Mouse (Mus musculus) liver, embryonic 12.5 days (tissue): ENCODE measurements around the gene Olfr780. TPM values are rescaled to one million over a fixed set of nuclear protein-coding genes. Genes with fewer than 3 reads are reported as not detected.
"Not testable (repeated sequence)": the region's sequence is repeated elsewhere in the genome, so short reads cannot be mapped to it uniquely, and the experiment has no call there.

Experiments
- ATAC-seq: fragments of 200-750 bp; cut with Nextera tagmentation; 2 replicates; pipeline ENCODE4 v1.8.0; 2017; ENCODE audit warnings: moderate number of reproducible peaks, mild to moderate bottlenecking, moderate library complexity
- H3K27ac ChIP-seq: fragments of 300-500 bp; sonication (generic); 2 replicates; pipeline ENCODE4 v1.5.1; 2016; ENCODE audit warnings: mild to moderate bottlenecking
- H3K27me3 ChIP-seq: fragments of 300-500 bp; sonication (generic); replicated peaks from 2 replicates; pipeline ENCODE4 v1.6.1; 2016; ENCODE audit warnings: mild to moderate bottlenecking, moderate library complexity
- H3K36me3 ChIP-seq: fragments of 300-500 bp; sonication (generic); 2 replicates; pipeline ENCODE4 v1.6.1; 2016; ENCODE audit warnings: mild to moderate bottlenecking, moderate library complexity
- H3K4me1 ChIP-seq: fragments of 300-500 bp; sonication (generic); 2 replicates; pipeline ENCODE4 v1.6.1; 2016
- H3K4me2 ChIP-seq: fragments of 300-500 bp; sonication (generic); 2 replicates; pipeline ENCODE4 v1.6.1; 2016; ENCODE audit warnings: mild to moderate bottlenecking, moderate library complexity
- H3K4me3 ChIP-seq: fragments of 300-500 bp; sonication (generic); 2 replicates; pipeline ENCODE4 v1.5.1; 2016; ENCODE audit warnings: mild to moderate bottlenecking, moderate library complexity
- H3K9ac ChIP-seq: fragments of 300-500 bp; sonication (generic); 2 replicates; pipeline ENCODE4 v1.6.1; 2016; ENCODE audit warnings: mild to moderate bottlenecking, moderate library complexity
- H3K9me3 ChIP-seq: fragments of 300-500 bp; sonication (generic); replicated peaks from 2 replicates; pipeline ENCODE4 v1.6.1; 2016; ENCODE audit warnings: mild to moderate bottlenecking, moderate library complexity
- WGBS: fragments of 180-500 bp; shearing (Covaris S2); methylation state at CpG from one replicate; pipeline ENCODE4 v1.1.7; 2016; ENCODE audit not compliant: insufficient replicate concordance; 5-methylcytosine and 5-hydroxymethylcytosine counted together
- polyA plus RNA-seq: library from polyadenylated mRNA; unstranded; fragments of >200 nt; fragmentation: Nextera tagmentation; extraction: Ambion mirVana; gene quantifications from 2 replicates; pipeline ENCODE4 v1.2.1, GENCODE M21; 2016

Olfr780 gene
- polyA plus RNA-seq, result not detected in 2 replicates

DNA sequence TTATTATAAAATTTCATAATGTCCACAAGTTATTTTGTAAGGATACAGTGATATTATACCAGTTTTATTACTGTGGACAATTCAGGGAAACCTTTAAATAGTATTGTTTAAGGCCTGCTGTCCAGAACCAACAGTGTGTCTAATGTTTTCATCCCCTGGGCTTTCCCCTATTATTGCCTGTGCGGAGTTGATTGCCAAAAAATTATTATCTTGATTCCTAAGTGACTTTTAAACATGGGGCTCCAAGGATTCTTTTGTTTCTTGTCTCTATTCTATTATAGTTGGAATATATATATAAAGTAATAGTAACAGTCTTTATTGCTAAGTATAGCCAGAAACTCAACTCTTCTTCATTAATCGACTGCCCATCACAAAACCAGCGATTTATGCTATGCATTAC lies at the start of gene Olfr780:
Gene Olfr780, plus strand, starts transcription at position 301 of the 400 bp plus-strand sequence.
- no peak for ATAC-seq
- Histone ChIP-seq H3K9me3 (no peaks in the 10 kb centered on the region), H3K27me3 (no peaks in the 10 kb centered on the region), H3K4me3 (no peak within 1 kb of the TSS), H3K4me2 (no peak within 1 kb of the TSS), H3K9ac (no peak within 1 kb of the TSS), H3K36me3 (no peaks in the 10 kb centered on the region), H3K27ac (no peak within 1 kb of the TSS), H3K4me1 (no peaks in the 10 kb centered on the region)
- 53% methylated on average over 3 of the region's 3 CpGs for WGBS

DNA sequence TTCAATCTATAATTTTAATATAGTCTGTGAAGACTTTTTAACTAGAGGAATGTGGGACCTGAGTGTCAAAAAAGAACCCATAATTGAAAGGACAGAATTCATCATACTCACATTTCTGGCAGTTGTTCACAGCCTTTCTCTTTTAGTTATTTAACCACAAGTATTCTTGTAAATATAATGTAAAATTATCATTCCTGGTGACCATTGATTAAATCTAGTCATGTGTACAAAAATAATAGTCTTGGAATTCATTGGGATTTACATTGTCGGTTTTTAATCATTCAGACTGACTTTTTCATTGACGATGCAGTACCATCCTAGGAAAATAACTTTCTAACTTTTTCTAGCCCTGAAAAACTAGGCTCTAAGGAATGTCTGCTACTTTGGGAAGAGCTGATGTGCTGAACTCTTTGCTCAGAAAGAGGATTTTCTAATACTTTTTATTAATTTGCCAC lies 46.8 kb upstream of the Olfr780 start, which contains the start of gene Olfr777:
Gene Olfr777, minus strand, starts transcription at position 405 of the 455 bp plus-strand sequence.
- Histone ChIP-seq H3K36me3 (no peaks in the 10 kb centered on the region), H3K27me3 (no peaks in the 10 kb centered on the region), H3K4me2 (no peak within 1 kb of the TSS), H3K4me1 (no peaks in the 10 kb centered on the region), H3K9me3 (no peaks in the 10 kb centered on the region), H3K27ac (no peak within 1 kb of the TSS), H3K9ac (no peak within 1 kb of the TSS), H3K4me3 (no peak within 1 kb of the TSS)
- WGBS, result 67% methylated on average over 2 of the region's 2 CpGs
- no peak for ATAC-seq

DNA sequence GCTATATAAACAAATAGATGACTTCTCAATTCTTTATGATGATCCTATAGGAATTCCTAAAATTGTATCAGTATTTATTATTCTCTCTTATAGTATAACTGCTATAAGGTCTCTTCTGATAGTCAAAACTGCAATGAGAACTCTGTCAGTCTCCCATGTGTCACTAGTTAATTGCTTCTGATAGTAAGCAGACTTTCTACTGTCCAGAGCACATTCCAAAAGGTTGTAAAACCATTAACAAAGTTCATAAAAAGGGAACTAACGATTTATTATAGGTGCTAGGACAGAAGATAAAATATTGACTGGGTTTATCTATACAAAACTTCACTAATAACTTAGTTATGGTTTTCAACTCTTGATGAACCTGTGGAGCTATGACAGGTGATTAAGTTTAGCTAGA lies 4.9 kb upstream of the Olfr780 start:
- ATAC-seq, result not testable (repeated sequence)

GRCm38 (mm10) chr10:129313521-129313920 lies 4.4 kb upstream of the Olfr780 start:
- H3K4me3 ChIP-seq, H3K27me3 ChIP-seq, H3K27ac ChIP-seq, H3K4me1 ChIP-seq, H3K9me3 ChIP-seq, H3K36me3 ChIP-seq, ATAC-seq, H3K4me2 ChIP-seq, H3K9ac ChIP-seq: not testable (repeated sequence)
- WGBS, result no CpG with 5 or more reads among the region's 1 CpGs

More for the DNA sequence above, 4.9 kb upstream of the Olfr780 start:
- not testable (repeated sequence) for H3K27me3 ChIP-seq, H3K9me3 ChIP-seq, H3K36me3 ChIP-seq, H3K4me2 ChIP-seq, H3K4me1 ChIP-seq, H3K27ac ChIP-seq, H3K4me3 ChIP-seq, H3K9ac ChIP-seq
- 33% methylated on average over 1 of the region's 1 CpGs for WGBS

DNA sequence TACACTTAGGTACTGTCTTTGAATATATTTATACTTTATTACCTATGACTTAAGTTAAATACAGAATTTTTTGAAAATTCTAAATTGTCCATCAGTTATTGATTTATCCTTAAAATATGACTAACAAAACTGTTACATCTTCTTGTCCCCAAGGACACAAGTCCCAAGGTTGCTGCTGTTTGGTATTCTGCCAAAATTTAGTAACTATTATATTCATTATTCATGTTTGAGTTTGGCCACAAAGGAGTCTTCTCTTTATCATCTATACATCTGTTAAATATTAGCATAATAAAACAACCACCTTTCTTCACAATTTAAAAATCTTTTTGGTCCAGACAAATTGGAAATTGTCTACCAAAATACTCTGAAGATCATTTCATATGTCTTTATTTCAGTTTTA lies 10.6 kb downstream of the Olfr780 start, which contains the start of gene Olfr781:
Gene Olfr781, plus strand, starts transcription at position 301 of the 400 bp plus-strand sequence.
- no peak within 1 kb of the TSS for H3K27ac ChIP-seq
- no peak for ATAC-seq
- H3K4me3 ChIP-seq, result no peak within 1 kb of the TSS
- no peaks in the 10 kb centered on the region for H3K27me3 ChIP-seq
- no peaks in the 10 kb centered on the region for H3K4me1 ChIP-seq
- peaks cover 3% of the 10 kb centered on the region; the same call in 1 of the 2 replicates for H3K9me3 ChIP-seq
- no peak within 1 kb of the TSS for H3K9ac ChIP-seq
- no peak within 1 kb of the TSS for H3K4me2 ChIP-seq
- H3K36me3 ChIP-seq, result no peaks in the 10 kb centered on the region

- no peak for ATAC-seq
- H3K9me3 ChIP-seq, result no peaks in the 10 kb centered on the region
- 76% methylated on average over 3 of the region's 3 CpGs for WGBS
- no peaks in the 10 kb centered on the region for H3K4me1 ChIP-seq
- no peaks in the 10 kb centered on the region for H3K27me3 ChIP-seq
- no peak within 1 kb of the TSS for H3K9ac ChIP-seq
- H3K27ac ChIP-seq, result no peak within 1 kb of the TSS
- H3K4me3 ChIP-seq, result no peak within 1 kb of the TSS
- no peak within 1 kb of the TSS for H3K4me2 ChIP-seq
- no peaks in the 10 kb centered on the region for H3K36me3 ChIP-seq
Measured at GRCm38 (mm10) chr10:129348550-129348949, 30.6 kb downstream of the Olfr780 start, which contains the start of gene Olfr782. Gene Olfr782, plus strand, starts transcription at chr10:129348850.

DNA sequence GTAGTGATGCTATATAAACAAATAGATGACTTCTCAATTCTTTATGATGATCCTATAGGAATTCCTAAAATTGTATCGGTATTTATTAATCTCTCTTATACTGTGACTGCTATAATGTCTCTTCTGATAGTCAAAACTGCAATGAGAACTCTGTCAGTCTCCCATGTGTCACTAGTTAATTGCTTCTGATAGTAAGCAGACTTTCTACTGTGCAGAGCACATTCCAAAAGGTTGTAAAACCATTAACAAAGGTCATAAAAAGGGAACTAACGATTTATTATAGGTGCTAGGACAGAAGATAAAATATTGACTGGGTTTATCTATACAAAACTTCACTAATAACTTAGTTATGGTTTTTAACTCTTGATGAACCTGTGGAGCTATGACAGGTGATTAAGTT lies 34.6 kb downstream of the Olfr780 start:
- H3K4me3 ChIP-seq, ATAC-seq, H3K36me3 ChIP-seq, H3K4me2 ChIP-seq, H3K9ac ChIP-seq, H3K27ac ChIP-seq, H3K27me3 ChIP-seq, H3K4me1 ChIP-seq: not testable (repeated sequence)
- WGBS, result 58% methylated on average over 2 of the region's 2 CpGs
- H3K9me3 ChIP-seq, result peaks cover 12% of the 10 kb centered on the region; the same call in 1 of the 2 replicates

GRCm38 (mm10) chr10:129356496-129356895 lies 38.6 kb downstream of the Olfr780 start:
- H3K4me3 ChIP-seq, H3K27ac ChIP-seq, ATAC-seq, H3K9ac ChIP-seq, H3K27me3 ChIP-seq, H3K4me1 ChIP-seq, H3K4me2 ChIP-seq, H3K36me3 ChIP-seq: not testable (repeated sequence)
- peaks cover 12% of the 10 kb centered on the region; the same call in 1 of the 2 replicates for H3K9me3 ChIP-seq
- WGBS, result 67% methylated on average over 4 of the region's 4 CpGs

DNA sequence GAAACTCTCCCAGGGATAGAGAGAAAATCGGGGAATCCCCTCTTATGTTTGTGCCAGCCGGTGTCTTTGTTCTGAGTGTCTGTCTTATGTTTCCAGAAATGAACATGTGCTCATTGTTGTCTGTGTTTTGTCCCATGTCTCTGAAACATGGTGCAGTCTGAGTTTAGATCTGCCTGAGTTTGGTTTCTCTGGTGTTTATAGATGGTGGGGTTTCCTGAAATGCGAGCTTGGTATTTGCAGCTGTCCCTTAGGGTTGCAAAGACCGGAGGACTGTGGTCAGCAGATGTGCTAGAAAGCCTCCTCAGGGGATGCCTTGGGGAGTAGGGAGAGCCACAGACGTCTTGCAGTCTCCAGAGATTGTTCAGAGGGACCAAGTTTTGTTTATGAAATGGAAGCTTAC lies 39.4 kb downstream of the Olfr780 start:
- WGBS, result 59% methylated on average over 5 of the region's 5 CpGs
- Histone ChIP-seq H3K4me1 (no peaks in the 10 kb centered on the region), H3K36me3 (no peaks in the 10 kb centered on the region), H3K9ac (no peak overlapping the region), H3K27me3 (no peaks in the 10 kb centered on the region), H3K4me3 (no peak overlapping the region), H3K4me2 (no peak overlapping the region), H3K9me3 (peaks cover 12% of the 10 kb centered on the region; the same call in 1 of the 2 replicates), H3K27ac (no peak overlapping the region)
- ATAC-seq, result no peak

Other genes with a start within 250 kb of the Olfr780 start
- gene Olfr766-ps1, start 249.1 kb upstream of the Olfr780 start, polyA plus RNA-seq, result not detected in 2 replicates
- gene Olfr767, start 235.2 kb upstream of the Olfr780 start, polyA plus RNA-seq, result not detected in 2 replicates
- gene Olfr768, start 218.7 kb upstream of the Olfr780 start, polyA plus RNA-seq, result not detected in 2 replicates
- gene Olfr769, start 200.3 kb upstream of the Olfr780 start, polyA plus RNA-seq, result not detected in 2 replicates
- not detected in 2 replicates for gene Olfr770, start 179.1 kb upstream of the Olfr780 start, polyA plus RNA-seq
- gene Olfr771, start 153.4 kb upstream of the Olfr780 start, polyA plus RNA-seq, result not detected in 2 replicates
- gene Olfr772, start 140.2 kb upstream of the Olfr780 start, polyA plus RNA-seq, result not detected in 2 replicates
- not detected in 2 replicates for gene Olfr773, start 130.7 kb upstream of the Olfr780 start, polyA plus RNA-seq
- gene Olfr774, start 81.9 kb upstream of the Olfr780 start, polyA plus RNA-seq, result not detected in 2 replicates
- gene Olfr775, start 69.7 kb upstream of the Olfr780 start, polyA plus RNA-seq, result not detected in 2 replicates
- not detected in 2 replicates for gene Olfr776, start 59.0 kb upstream of the Olfr780 start, polyA plus RNA-seq
- gene Olfr777, start 46.6 kb upstream of the Olfr780 start, polyA plus RNA-seq, result not detected in 2 replicates
- not detected in 2 replicates for gene Olfr781, start 10.7 kb downstream of the Olfr780 start, polyA plus RNA-seq
- not detected in 2 replicates for gene Olfr782, start 30.7 kb downstream of the Olfr780 start, polyA plus RNA-seq
- not detected in 2 replicates for gene Olfr784, start 66.0 kb downstream of the Olfr780 start, polyA plus RNA-seq
- gene Olfr785, start 87.3 kb downstream of the Olfr780 start, polyA plus RNA-seq, result not detected in 2 replicates
- gene Olfr786, start 109.2 kb downstream of the Olfr780 start, polyA plus RNA-seq, result not detected in 2 replicates
- gene Olfr787, start 143.7 kb downstream of the Olfr780 start, polyA plus RNA-seq, result not detected in 2 replicates
- not detected in 2 replicates for gene Olfr788, start 152.9 kb downstream of the Olfr780 start, polyA plus RNA-seq
- not detected in 2 replicates for gene Olfr789, start 166.6 kb downstream of the Olfr780 start, polyA plus RNA-seq
- gene Olfr790, start 180.4 kb downstream of the Olfr780 start, polyA plus RNA-seq, result not detected in 2 replicates
- not detected in 2 replicates for gene Olfr791, start 203.7 kb downstream of the Olfr780 start, polyA plus RNA-seq
- not detected in 2 replicates for gene Olfr792, start 221.0 kb downstream of the Olfr780 start, polyA plus RNA-seq
- gene Olfr794, start 249.5 kb downstream of the Olfr780 start, polyA plus RNA-seq, result not detected in 2 replicates